Mouse (Mus musculus): ENCODE data around the gene Lrch1.

The Lrch1 gene

GRCm38 (mm10) chr14:74947376-74948013 lies at the start of gene Lrch1:
Gene Lrch1 (minus strand): TSS chr14:74947876.
- CTCF ChIA-PET, result interaction anchor here (1.7 kb wide), 1 partner anchor 8 kb away, joined by 4 read pairs; no protein-coding TSS in a partner anchor

GRCm38 (mm10) chr14:74997041-74997440 lies 49.4 kb upstream of the Lrch1 start:
- CTCF ChIA-PET, result interaction anchor here (0.6 kb wide), 1 partner anchor 235 kb away, joined by 11 read pairs; no protein-coding TSS in a partner anchor

GRCm38 (mm10) chr14:74996556-74996955 lies 48.9 kb upstream of the Lrch1 start:
- CTCF ChIA-PET, result interaction anchor here (0.6 kb wide), 1 partner anchor 234 kb away, joined by 11 read pairs; no protein-coding TSS in a partner anchor

GRCm38 (mm10) chr14:74990504-74990903 lies 42.8 kb upstream of the Lrch1 start:
- CTCF ChIA-PET, result interaction anchor here (0.7 to 1.5 kb wide), 3 partner anchors 67 to 226 kb away, joined by 3 to 17 read pairs (median 7); no protein-coding TSS in a partner anchor

GRCm38 (mm10) chr14:74989909-74990308 lies 42.2 kb upstream of the Lrch1 start:
- CTCF ChIA-PET, result interaction anchor here (0.6 to 1.5 kb wide), 5 partner anchors 67 to 239 kb away, joined by 3 to 17 read pairs (median 7); no protein-coding TSS in a partner anchor

- CTCF ChIA-PET, result interaction anchor here (0.6 to 1.5 kb wide), 3 partner anchors 148 to 225 kb away, joined by 4 to 17 read pairs (median 8); no protein-coding TSS in a partner anchor
Measured at GRCm38 (mm10) chr14:74989322-74989721, 41.6 kb upstream of the Lrch1 start.

- CTCF ChIA-PET, result no interaction called here
Measured at GRCm38 (mm10) chr14:74986527-74986926, 38.9 kb upstream of the Lrch1 start.

- CTCF ChIA-PET, result no interaction called here
Measured at GRCm38 (mm10) chr14:74985658-74986057, 38.0 kb upstream of the Lrch1 start.

- CTCF ChIA-PET, result no interaction called here
Measured at GRCm38 (mm10) chr14:74984817-74985391, 37.2 kb upstream of the Lrch1 start.

GRCm38 (mm10) chr14:74983079-74983478 lies 35.4 kb upstream of the Lrch1 start:
- CTCF ChIA-PET, result interaction anchor here (0.6 kb wide), 1 partner anchor 49 kb away, joined by 6 read pairs; no protein-coding TSS in a partner anchor

- CTCF ChIA-PET, result no interaction called here
Measured at GRCm38 (mm10) chr14:74981016-74981415, 33.3 kb upstream of the Lrch1 start.

GRCm38 (mm10) chr14:74976972-74977371 lies 29.3 kb upstream of the Lrch1 start:
- CTCF ChIA-PET, result no interaction called here

- CTCF ChIA-PET, result no interaction called here
Measured at GRCm38 (mm10) chr14:74974136-74974651, 26.5 kb upstream of the Lrch1 start.

- CTCF ChIA-PET, result no interaction called here
Measured at GRCm38 (mm10) chr14:74972687-74973086, 25.0 kb upstream of the Lrch1 start.

GRCm38 (mm10) chr14:74972216-74972615 lies 24.5 kb upstream of the Lrch1 start:
- CTCF ChIA-PET, result no interaction called here

- CTCF ChIA-PET, result no interaction called here
Measured at GRCm38 (mm10) chr14:74963402-74963764, 15.7 kb upstream of the Lrch1 start.

GRCm38 (mm10) chr14:74962713-74963401 lies 15.2 kb upstream of the Lrch1 start:
- CTCF ChIA-PET, result interaction anchor here (0.6 kb wide), 1 partner anchor 85 kb away, joined by 12 read pairs; no protein-coding TSS in a partner anchor

- CTCF ChIA-PET, result no interaction called here
Measured at GRCm38 (mm10) chr14:74960568-74960967, 12.9 kb upstream of the Lrch1 start.

- CTCF ChIA-PET, result interaction anchor here (0.5 kb wide), 1 partner anchor 834 kb away, joined by 6 read pairs; no protein-coding TSS in a partner anchor
Measured at GRCm38 (mm10) chr14:74956702-74957101, 9.0 kb upstream of the Lrch1 start.

GRCm38 (mm10) chr14:74956234-74956633 lies 8.6 kb upstream of the Lrch1 start:
- CTCF ChIA-PET, result interaction anchor here (0.5 kb wide), 1 partner anchor 835 kb away, joined by 6 read pairs; no protein-coding TSS in a partner anchor

GRCm38 (mm10) chr14:74948426-74949240 lies 957 bp upstream of the Lrch1 start:
- CTCF ChIA-PET, result interaction anchor here (0.5 to 1.7 kb wide), 2 partner anchors 9 to 95 kb away, joined by 4 read pairs; no protein-coding TSS in a partner anchor
